Mouse (Mus musculus): ENCODE results near the gene Mcm2.

Mcm2 gene

GRCm38 (mm10) chr6:88889410-88890042 is 9.1 kb downstream of the Mcm2 start:
- DNase-seq (ENCODE audit: low spot score in 2 of 2) = no peak

DNA sequence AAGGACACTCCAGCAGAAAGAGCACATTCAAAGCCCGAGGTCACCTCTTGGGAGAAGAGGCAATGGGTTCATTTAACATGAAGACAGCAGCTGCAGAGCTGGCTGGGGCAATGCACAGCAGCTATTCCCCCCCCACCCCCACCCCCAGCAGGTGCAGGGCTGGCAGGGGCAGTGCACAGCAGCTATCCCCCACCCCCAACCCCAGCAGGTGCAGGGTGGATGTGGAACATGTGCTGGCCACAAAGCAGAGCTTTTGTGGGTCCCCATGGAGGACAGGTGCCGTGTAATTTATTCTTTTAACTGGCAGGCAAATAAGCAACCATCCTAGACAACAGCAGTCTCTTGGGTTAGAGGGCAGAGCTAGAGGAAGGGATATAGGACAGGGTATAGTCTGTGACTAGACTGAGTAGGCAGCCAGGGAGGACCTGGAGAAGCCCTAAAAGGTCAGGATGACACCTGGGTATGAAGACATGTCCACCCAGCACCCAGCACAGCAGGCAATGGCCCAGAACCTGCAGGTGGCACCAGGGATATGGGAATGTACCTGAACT is 12.1 kb downstream of the Mcm2 start:
- no peak for DNase-seq (ENCODE audit: low spot score in 2 of 2)

DNA sequence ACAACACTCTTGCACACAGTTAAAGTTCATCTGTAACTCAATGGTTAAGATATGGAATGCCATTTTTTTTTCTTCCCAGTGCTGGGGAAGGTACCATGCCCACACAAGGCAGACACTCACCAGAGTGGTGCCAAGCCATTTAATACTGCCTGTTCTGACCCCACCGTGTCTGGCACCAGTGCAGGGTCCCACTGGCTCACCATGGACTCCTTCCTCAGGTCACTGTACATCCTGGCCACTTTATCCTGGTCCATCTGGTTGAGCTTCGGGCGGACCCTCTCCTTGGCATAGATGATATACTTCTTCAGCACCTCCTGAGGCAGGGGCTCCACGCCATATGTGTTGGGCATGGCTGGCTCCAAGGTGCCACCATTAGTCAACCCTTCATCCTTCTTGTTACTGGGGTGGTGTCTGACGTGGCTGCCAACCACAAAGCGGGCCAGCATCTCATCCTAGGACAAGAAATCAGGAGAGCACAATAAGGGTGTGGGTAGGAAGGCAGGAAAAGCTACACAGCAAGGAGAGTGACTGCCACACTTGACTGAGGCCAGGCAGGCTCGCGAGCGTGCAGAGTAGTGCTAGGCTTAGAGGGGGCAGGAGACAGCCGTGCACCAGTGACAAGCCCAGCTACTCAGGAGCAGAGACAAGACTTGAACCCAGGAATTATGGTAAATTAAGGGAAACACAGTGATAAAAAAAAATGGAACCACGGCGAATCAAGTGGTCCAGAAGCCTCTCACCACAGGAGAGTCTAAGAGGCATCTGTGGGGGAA is 12.8 kb downstream of the Mcm2 start:
- no peak for DNase-seq (ENCODE audit: low spot score in 2 of 2)

DNA sequence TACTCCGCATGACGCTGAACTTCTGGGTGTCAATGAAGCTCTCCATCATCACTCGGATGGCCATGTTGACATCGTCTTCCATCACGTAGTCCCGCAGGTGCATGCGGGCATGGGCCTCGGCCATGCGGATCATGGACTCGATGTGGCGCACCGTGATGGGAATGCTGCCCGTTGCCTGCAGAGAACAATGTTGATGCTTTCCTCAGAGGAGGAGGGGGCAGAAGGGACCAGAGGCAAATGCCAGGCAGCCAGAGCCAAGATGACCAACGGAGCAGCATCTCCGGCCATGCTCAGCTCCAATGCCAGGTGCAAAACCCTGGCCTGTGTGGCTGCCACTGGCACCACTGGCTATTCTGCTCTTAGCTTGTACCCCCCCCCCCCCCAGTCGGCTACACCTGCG is 13.9 kb downstream of the Mcm2 start:
- DNase-seq (ENCODE audit: low spot score in 2 of 2) = no peak

GRCm38 (mm10) chr6:88884195-88884594 is 14.4 kb downstream of the Mcm2 start:
- DNase-seq (ENCODE audit: low spot score in 2 of 2) = no peak

- no peak for DNase-seq (ENCODE audit: low spot score in 2 of 2)
These were observed 17.2 kb downstream of the Mcm2 start for GRCm38 (mm10) chr6:88881334-88881733.

DNA sequence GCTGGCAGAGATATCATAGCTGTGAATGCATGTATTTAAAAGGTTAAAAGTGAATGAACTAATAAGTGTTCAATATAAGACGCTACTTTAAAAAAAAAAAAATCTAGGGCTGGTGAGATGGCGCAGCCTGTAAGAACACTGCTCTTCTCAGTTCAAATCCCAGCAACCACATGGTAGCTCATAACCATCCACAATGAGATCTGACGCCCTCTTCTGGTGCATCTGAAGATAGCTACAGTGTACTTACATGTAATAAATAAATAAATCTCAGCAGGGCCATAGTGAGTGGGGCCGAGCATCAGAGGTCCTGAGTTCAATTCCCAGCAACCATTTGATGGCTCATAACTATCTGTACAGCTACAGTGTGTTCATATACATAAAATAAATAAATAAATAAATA is 19.1 kb downstream of the Mcm2 start:
- no peak for DNase-seq (ENCODE audit: low spot score in 2 of 2)

DNA sequence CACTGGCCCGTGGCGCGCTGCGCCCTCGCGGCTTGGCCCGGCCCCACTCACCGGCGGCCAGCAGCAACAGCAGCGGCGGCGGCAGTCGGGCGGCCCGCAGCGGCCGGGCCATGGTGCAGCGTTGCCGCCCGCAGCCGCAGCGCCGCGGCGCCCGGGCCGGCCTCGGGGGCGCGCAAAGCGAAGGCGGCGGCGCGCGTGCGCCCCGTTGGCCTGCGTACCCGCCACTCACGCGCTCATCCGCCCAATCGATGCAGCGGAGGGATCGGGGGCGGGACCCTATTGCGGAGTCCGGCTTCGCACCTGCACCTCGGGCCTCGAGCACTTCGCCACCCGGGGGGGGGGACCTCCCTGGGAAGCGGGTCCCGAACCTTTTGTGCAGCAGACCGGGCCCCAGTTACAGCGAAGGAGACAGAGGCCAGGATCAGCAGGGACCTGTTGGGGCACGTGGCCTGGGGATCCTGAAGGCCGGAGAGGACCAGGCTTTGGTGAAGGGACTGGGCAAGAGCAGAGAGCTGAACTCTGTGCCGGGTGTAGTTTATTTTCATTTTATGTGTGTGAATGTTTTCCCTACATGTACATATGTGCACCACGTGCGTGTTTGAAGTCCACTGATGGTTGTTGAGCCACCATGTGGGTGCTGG is 23.6 kb downstream of the Mcm2 start, which contains the start of gene Podxl2:
Podxl2 (minus strand) TSS at position 177 of the 641 bp plus-strand sequence.
- DNase-seq (ENCODE audit: low spot score in 2 of 2) = peak; percentile 62 to 65

- DNase-seq (ENCODE audit: low spot score in 2 of 2) = no peak
These were observed 24.4 kb downstream of the Mcm2 start for GRCm38 (mm10) chr6:88873965-88874867.

DNA sequence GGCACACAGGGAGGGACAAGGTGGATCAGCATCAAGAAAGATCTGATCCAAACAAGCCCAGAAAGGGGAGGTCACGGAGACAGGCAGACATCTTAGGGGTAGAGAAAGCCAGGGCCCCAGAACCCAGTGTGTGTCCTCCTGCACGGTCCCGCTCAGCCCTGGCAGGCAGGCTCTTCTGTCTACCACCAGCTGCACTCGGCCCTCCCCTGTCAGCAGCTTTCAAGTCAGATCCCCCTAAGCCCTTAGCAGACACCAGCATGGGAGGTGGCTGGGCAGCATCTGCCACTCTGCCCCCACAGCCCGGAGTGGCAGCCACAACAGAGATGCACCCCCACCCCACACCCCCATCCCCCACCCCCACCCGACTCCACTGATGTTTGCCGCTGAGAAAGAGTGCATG is 25.8 kb downstream of the Mcm2 start:
- no peak for DNase-seq (ENCODE audit: low spot score in 2 of 2)

DNA sequence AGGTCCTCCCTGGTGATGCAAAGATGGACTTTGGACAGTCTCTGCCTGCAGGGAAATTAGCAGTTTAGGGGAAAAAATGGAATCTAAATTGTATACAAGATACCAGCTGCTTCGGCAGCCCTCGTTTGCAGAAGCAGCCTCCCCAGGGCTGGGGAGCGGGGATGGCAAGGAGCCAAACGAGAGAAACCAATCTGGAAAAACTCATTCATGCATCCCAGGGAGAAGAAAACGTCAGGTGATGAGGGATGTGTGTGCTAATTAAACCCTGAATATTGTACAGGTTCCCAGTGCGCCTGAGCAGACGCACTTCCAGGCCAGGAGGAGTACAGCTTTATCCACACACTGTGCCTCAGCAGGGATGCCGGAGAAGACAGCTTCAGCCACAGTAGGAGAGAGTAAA is 27.0 kb downstream of the Mcm2 start:
- no peak for DNase-seq (ENCODE audit: low spot score in 2 of 2)

- DNase-seq (ENCODE audit: low spot score in 2 of 2) = no peak
These were observed 28.0 kb downstream of the Mcm2 start for GRCm38 (mm10) chr6:88870594-88870993.

DNA sequence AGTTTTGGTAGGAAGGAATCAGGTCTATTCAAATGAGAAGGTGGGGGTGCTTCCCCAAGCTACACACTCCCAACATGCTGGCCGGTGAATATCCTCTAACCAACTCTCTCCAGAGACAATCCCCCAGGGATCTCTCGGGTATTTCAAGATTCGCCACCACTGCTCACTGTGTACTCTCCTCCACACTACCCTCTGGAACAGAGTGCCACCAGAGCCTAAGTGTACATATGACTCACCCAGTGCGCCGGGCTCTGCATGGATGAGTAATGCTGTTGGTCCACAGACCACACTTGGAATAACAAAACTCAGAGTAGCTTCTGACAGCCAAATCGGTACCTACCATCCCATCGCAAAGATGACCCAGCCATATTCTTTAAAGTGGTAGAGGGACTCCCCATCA is 29.1 kb downstream of the Mcm2 start:
- no peak for DNase-seq (ENCODE audit: low spot score in 2 of 2)

GRCm38 (mm10) chr6:88865704-88866103 is 32.9 kb downstream of the Mcm2 start:
- no peak for DNase-seq (ENCODE audit: low spot score in 2 of 2)

- no peak for DNase-seq (ENCODE audit: low spot score in 2 of 2)
These were observed 37.7 kb downstream of the Mcm2 start for GRCm38 (mm10) chr6:88860914-88861313.

DNA sequence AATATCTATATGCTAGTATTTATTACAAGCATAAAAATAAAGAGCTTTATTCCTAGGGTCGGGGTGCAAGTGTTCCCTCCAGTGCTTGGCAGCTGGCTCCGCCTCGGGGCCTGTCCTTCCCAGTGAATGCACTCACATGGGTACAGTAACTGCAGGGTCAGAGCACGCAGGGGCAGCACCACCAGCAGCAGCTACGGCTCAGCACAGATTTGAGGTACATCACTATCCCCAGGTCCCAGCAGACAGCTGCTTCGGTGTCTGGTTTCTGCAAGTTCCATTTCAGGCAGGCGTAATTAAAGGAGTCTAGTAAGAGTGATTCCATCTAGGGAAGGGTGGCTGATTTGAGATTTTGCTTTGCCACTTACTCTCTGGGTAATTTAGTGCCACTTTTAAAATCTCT is 40.2 kb downstream of the Mcm2 start:
- DNase-seq (ENCODE audit: low spot score in 2 of 2) = no peak

- DNase-seq (ENCODE audit: low spot score in 2 of 2) = no peak
These were observed 40.8 kb downstream of the Mcm2 start for GRCm38 (mm10) chr6:88857830-88858229.

DNA sequence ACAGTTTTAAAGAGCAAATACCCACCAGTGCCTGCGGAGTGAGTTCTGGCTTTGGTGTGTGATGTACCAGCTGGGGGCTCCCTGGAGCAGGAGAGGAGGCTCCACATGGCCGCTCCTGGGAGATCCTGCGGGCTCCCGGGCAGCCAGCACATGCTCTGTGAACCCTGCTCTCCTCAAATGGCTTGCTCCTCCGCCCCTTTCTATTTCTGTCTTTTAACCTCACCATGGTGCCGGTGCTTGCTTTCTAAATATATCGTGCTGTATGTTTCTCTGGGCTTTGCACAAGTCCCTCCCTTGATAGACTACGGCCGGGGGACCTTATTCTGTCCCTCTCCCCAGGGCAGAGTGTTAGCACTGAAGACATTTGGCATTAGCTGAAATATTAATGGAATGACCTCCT is 41.3 kb downstream of the Mcm2 start:
- DNase-seq (ENCODE audit: low spot score in 2 of 2) = no peak

DNA sequence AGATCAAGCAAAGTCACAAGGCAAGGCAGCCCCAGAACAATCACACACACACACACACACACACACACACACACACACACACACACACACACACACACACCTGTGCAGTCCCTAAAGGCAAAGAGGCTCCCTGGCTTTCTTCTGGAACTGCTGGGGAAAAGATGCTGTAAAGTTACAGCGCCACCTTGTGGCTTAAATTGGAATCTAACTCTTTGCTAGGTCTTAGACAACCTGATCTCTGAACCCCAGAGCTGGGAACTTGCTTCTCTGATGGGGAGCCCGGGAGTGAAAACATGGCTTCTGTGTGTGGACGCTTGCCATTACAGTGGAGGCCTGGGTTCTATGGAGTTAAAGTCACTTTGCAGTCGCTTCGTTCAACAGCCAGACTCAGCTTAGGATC is 42.9 kb downstream of the Mcm2 start:
- no peak for DNase-seq (ENCODE audit: low spot score in 2 of 2)

- no peak for DNase-seq (ENCODE audit: low spot score in 2 of 2)
These were observed 44.1 kb downstream of the Mcm2 start for GRCm38 (mm10) chr6:88854509-88854908.

- DNase-seq (ENCODE audit: low spot score in 2 of 2) = no peak
These were observed 48.5 kb downstream of the Mcm2 start for GRCm38 (mm10) chr6:88850034-88850433.

DNA sequence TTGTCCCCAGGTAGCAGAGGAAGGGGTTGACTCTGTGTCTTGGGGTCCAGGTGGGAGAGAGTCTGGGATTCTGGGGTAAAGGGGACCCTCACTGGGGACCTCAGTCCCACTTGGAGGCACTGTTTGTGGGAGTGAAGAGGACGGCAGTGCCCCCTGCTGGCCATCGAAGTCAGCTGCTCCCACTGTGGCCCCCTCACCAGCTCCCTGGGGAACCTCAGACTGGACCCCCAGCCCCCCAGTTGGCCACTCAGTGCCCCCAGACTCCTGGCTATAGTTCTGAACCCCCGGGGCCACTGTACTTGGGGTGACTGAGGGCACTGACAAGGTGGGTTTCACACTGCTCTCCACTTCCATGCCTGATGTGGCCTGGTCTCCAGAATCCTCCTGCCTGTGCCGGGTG is 49.3 kb downstream of the Mcm2 start:
- DNase-seq (ENCODE audit: low spot score in 2 of 2) = no peak

All from frontal cortex, postnatal 25 days (tissue).